8 mouse cellular contexts compared by ENCODE assay signal in genomic region chr1:136683561-136684131, GRCm38 (mm10). TPM values are rescaled to one million over a fixed set of nuclear protein-coding genes. Genes with fewer than 3 reads are reported as not detected.
A peak's percentile ranks its signal among the peaks of the same experiment; 100 is the strongest.
DNase-seq lines count a peak whose midpoint lies in the region; ATAC-seq and TF ChIP-seq lines count a peak whose summit lies in the region.

No protein-coding gene starts in this region.

- no peak for DNase-seq in kidney, adult 9 months
- DNase-seq in MEL (ENCODE audit: low read depth, low spot score), result peak; percentile 40
- DNase-seq in ovary, postnatal 14 days (ENCODE audit: low spot score), result no peak
- DNase-seq in forebrain, embryonic 14.5 days (ENCODE audit: low spot score), result no peak
- no peak for DNase-seq in cerebellum, postnatal 14 days

- H3K9ac ChIP-seq in kidney, embryonic 15.5 days, result no peak overlapping the region
- H3K9ac ChIP-seq in MEL (ENCODE audit: control insufficient read depth, low read depth, low read length, poor library complexity, severe bottlenecking), result no peak overlapping the region
- no peak overlapping the region for H3K9ac ChIP-seq in heart, embryonic 13.5 days
- no peak overlapping the region for H3K9ac ChIP-seq in forebrain, embryonic 14.5 days (ENCODE audit: low read length)

- H3K4me1 ChIP-seq in kidney, embryonic 15.5 days, result peaks cover 11% of the 10 kb centered on the region
- peaks cover 4 to 14% of the 10 kb centered on the region in 2 experiments; a peak in 3 of 4 replicates for H3K4me1 ChIP-seq in MEL (ENCODE audit: control insufficient read depth in 1 of 2, insufficient read depth in 2 of 2, low read length in 2 of 2)
- H3K4me1 ChIP-seq in heart, embryonic 13.5 days, result peaks cover 26% of the 10 kb centered on the region
- H3K4me1 ChIP-seq in forebrain, embryonic 14.5 days (ENCODE audit: control insufficient read depth, insufficient read depth, low read length), result no peaks in the 10 kb centered on the region

- H3K79me2 ChIP-seq in MEL (ENCODE audit: control insufficient read depth, insufficient read depth, low read length, poor library complexity), result no peaks in the 10 kb centered on the region; the same call in 1 of the 2 replicates
- no peaks in the 10 kb centered on the region for H3K79me2 ChIP-seq in macrophage (ENCODE audit: inconsistent target)

- no peak for TF ChIP-seq RAD21 in MEL (IDR thresholded peaks at IDR 0.05; ENCODE audit: low read depth, low read length)

- H3K36me3 ChIP-seq in kidney, embryonic 15.5 days, result no peaks in the 10 kb centered on the region
- peaks cover 0 to 6% of the 10 kb centered on the region in 2 experiments; a peak in 2 of 4 replicates for H3K36me3 ChIP-seq in MEL (ENCODE audit: control insufficient read depth in 1 of 2, insufficient read depth in 2 of 2, low read length in 2 of 2)
- no peaks in the 10 kb centered on the region for H3K36me3 ChIP-seq in heart, embryonic 13.5 days
- no peaks in the 10 kb centered on the region for H3K36me3 ChIP-seq in macrophage (ENCODE audit: inconsistent target)
- H3K36me3 ChIP-seq in forebrain, embryonic 14.5 days (ENCODE audit: control insufficient read depth, insufficient read depth, low read length), result no peaks in the 10 kb centered on the region

- H3K27me3 ChIP-seq in kidney, embryonic 15.5 days, result no peaks in the 10 kb centered on the region
- H3K27me3 ChIP-seq in MEL (ENCODE audit: control insufficient read depth in 1 of 2, insufficient read depth in 2 of 2, low read length in 2 of 2), result no peaks in the 10 kb centered on the region
- H3K27me3 ChIP-seq in heart, embryonic 13.5 days (replicated peaks), result no peaks in the 10 kb centered on the region
- no peaks in the 10 kb centered on the region for H3K27me3 ChIP-seq in forebrain, embryonic 14.5 days (replicated peaks; ENCODE audit: control insufficient read depth, insufficient read depth, low read length)

- H3K27ac ChIP-seq in kidney, embryonic 15.5 days, result 0 out of 2 replicates have a peak overlapping the region, but pooled peaks have one; percentile 9
- H3K27ac ChIP-seq in MEL (ENCODE audit: control insufficient read depth, low read depth, low read length), result no peak overlapping the region
- H3K27ac ChIP-seq in heart, embryonic 13.5 days (replicated peaks), result peak overlapping the region; percentile 68
- H3K27ac ChIP-seq in macrophage, result peak overlapping the region; percentile 85
- H3K27ac ChIP-seq in forebrain, embryonic 14.5 days (ENCODE audit: low read depth, low read length), result no peak overlapping the region

- 53% methylated on average over 10 of the region's 10 CpGs for WGBS in kidney, embryonic 15.5 days
- WGBS in heart, embryonic 13.5 days, result 49% methylated on average over 10 of the region's 10 CpGs
- 5% methylated on average over 9 of the region's 10 CpGs for WGBS in macrophage (ENCODE audit: missing documents)
- WGBS in forebrain, embryonic 14.5 days, result 82% methylated on average over 10 of the region's 10 CpGs

- no peaks in the 10 kb centered on the region for H3K9me3 ChIP-seq in kidney, embryonic 15.5 days (replicated peaks)
- no peaks in the 10 kb centered on the region for H3K9me3 ChIP-seq in MEL (replicated peaks; ENCODE audit: insufficient read depth, low read length)
- H3K9me3 ChIP-seq in heart, embryonic 13.5 days, result no peaks in the 10 kb centered on the region
- H3K9me3 ChIP-seq in forebrain, embryonic 14.5 days (replicated peaks; ENCODE audit: control insufficient read depth, low read length), result no peaks in the 10 kb centered on the region

- no peak for TF ChIP-seq CTCF in MEL (IDR thresholded peaks at IDR 0.05 in 2 of 3, conservative IDR thresholded peaks at IDR 0.05 in 1 of 3; ENCODE audit: control insufficient read depth in 1 of 3, insufficient read depth in 1 of 3, low read depth in 2 of 3, low read length in 3 of 3, poor library complexity in 1 of 3, severe bottlenecking in 1 of 3)

- peak; percentile 30; the same call in 1 of the 2 replicates for ATAC-seq in kidney, embryonic 15.5 days (replicated peaks; ENCODE audit: low FRiP score)
- no peak; the same call in 1 of the 2 replicates for ATAC-seq in heart, embryonic 13.5 days (ENCODE audit: extremely low read depth, insufficient number of reproducible peaks, low FRiP score, low TSS enrichment)
- ATAC-seq in forebrain, embryonic 14.5 days, result no peak

- TF ChIP-seq EP300 in MEL (IDR thresholded peaks at IDR 0.05; ENCODE audit: low read depth in 1 of 2, low read length in 2 of 2), result no peak

- no peak overlapping the region for H3K4me3 ChIP-seq in kidney, embryonic 15.5 days (replicated peaks)
- H3K4me3 ChIP-seq in MEL (ENCODE audit: control insufficient read depth in 1 of 2, insufficient read depth in 1 of 2, low read depth in 2 of 2, low read length in 2 of 2) (no peak overlapping the region), macrophage (ENCODE audit: inconsistent target) (no peak overlapping the region)
- no peak overlapping the region for H3K4me3 ChIP-seq in heart, embryonic 13.5 days
- no peak overlapping the region for H3K4me3 ChIP-seq in forebrain, embryonic 14.5 days (ENCODE audit: low read depth, low read length)

- no peak for TF ChIP-seq POLR2A in MEL (IDR thresholded peaks at IDR 0.05; ENCODE audit: control insufficient read depth in 1 of 2, insufficient read depth in 1 of 2, low read depth in 1 of 2, low read length in 2 of 2, poor library complexity in 1 of 2)

- no peak overlapping the region for H3K4me2 ChIP-seq in kidney, embryonic 15.5 days
- H3K4me2 ChIP-seq in heart, embryonic 13.5 days, result peak overlapping the region; percentile 24
- H3K4me2 ChIP-seq in forebrain, embryonic 14.5 days (ENCODE audit: low read length), result no peak overlapping the region

TF ChIP-seq in MEL, 35 proteins besides CTCF, POLR2A, EP300 and RAD21:
- no peak for TF ChIP-seq TCF12 (IDR thresholded peaks at IDR 0.05; ENCODE audit: low read depth, low read length)
- TF ChIP-seq NELFE (IDR thresholded peaks at IDR 0.05; ENCODE audit: low read depth, low read length), result no peak
- TF ChIP-seq KAT2A (conservative IDR thresholded peaks at IDR 0.05; ENCODE audit: low read depth, low read length), result no peak
- no peak for TF ChIP-seq ELF1 (IDR thresholded peaks at IDR 0.05; ENCODE audit: low read depth, low read length)
- TF ChIP-seq ZNF384 (IDR thresholded peaks at IDR 0.05; ENCODE audit: low read depth, low read length), result no peak
- TF ChIP-seq RCOR1 (IDR thresholded peaks at IDR 0.05; ENCODE audit: low read depth, low read length), result no peak
- no peak for TF ChIP-seq POLR2AphosphoS2 (IDR thresholded peaks at IDR 0.05; ENCODE audit: low read length)
- no peak for TF ChIP-seq SIN3A (IDR thresholded peaks at IDR 0.05; ENCODE audit: low read length)
- no peak for TF ChIP-seq JUND (IDR thresholded peaks at IDR 0.05; ENCODE audit: low read depth, low read length)
- no peak for TF ChIP-seq E2F4 (IDR thresholded peaks at IDR 0.05; ENCODE audit: borderline replicate concordance, low read depth, low read length)
- no peak for TF ChIP-seq BHLHE40 (IDR thresholded peaks at IDR 0.05; ENCODE audit: borderline replicate concordance, low read depth, low read length)
- no peak for TF ChIP-seq TAL1 (IDR thresholded peaks at IDR 0.05; ENCODE audit: low read length)
- TF ChIP-seq USF2 (IDR thresholded peaks at IDR 0.05; ENCODE audit: borderline replicate concordance in 1 of 2, insufficient read depth in 1 of 2, low read depth in 1 of 2, low read length in 2 of 2), result no peak
- no peak for TF ChIP-seq CHD2 (IDR thresholded peaks at IDR 0.05; ENCODE audit: low read length)
- no peak for TF ChIP-seq SMC3 (IDR thresholded peaks at IDR 0.05; ENCODE audit: low read depth, low read length)
- TF ChIP-seq ETS1 (IDR thresholded peaks at IDR 0.05; ENCODE audit: low read depth, low read length), result no peak
- TF ChIP-seq POLR2AphosphoS5 (IDR thresholded peaks at IDR 0.05; ENCODE audit: borderline replicate concordance, low read depth, low read length), result no peak
- no peak for TF ChIP-seq UBTF (IDR thresholded peaks at IDR 0.05; ENCODE audit: borderline replicate concordance, insufficient read depth, low read depth, low read length)
- TF ChIP-seq MYB (IDR thresholded peaks at IDR 0.05; ENCODE audit: low read depth, low read length), result no peak

RNA-seq across cellular contexts. Expression of gene Zfp281, which starts 58.9 kb away (rescaled TPM):
- 23.0 and 23.1 TPM in 2 replicates for polyA plus RNA-seq in kidney, embryonic 15.5 days (2015; fragmentation: Nextera tagmentation; extraction: Ambion mirVana)
- 11.0 and 12.4 TPM in 2 replicates for total RNA-seq in MEL (2012; rRNA removed)
- polyA plus RNA-seq in MEL (2012; ENCODE audit: insufficient read depth in 1 of 2, insufficient read length in 2 of 2, low read depth in 1 of 2, low replicate concordance in 2 of 2, missing spikeins in 1 of 2), result 10 to 100 TPM in 1 of 2 experiments, not detected in 1; 10.5 TPM
- 12.4 TPM in 2 replicates for polyA plus RNA-seq in heart, embryonic 13.5 days (2015; fragmentation: Nextera tagmentation; extraction: Ambion mirVana)
- 10 to 100 TPM; 13.6 to 90.2 (median 34.1) TPM for total RNA-seq in macrophage (2018; cell fraction: chromatin; rRNA removed)
- 10 to 100 TPM; 15.8 to 44.6 (median 30.6) TPM for total RNA-seq in macrophage (2018; cell fraction: cytosol; rRNA removed)
- 100 to 1,000 TPM in 2 of 26 experiments, 10 to 100 TPM in 24; 13.8 to 122 (median 47.2) TPM for total RNA-seq in macrophage (2018; cell fraction: nucleus; rRNA removed)
- 14.0 to 16.7 TPM (median 15.5 TPM) in 3 replicates for polyA plus RNA-seq in macrophage (2018)
- 26.7 and 28.4 TPM in 2 replicates for polyA plus RNA-seq in forebrain, embryonic 14.5 days (2014; fragmentation: Nextera tagmentation; extraction: Ambion mirVana)

Comparison
In these comparisons a context has a peak if more than half of its experiments do, and no peak if none do; other contexts are left out.
1. H3K27ac ChIP-seq: peak in kidney, embryonic 15.5 days (single experiment), heart, embryonic 13.5 days (single experiment) and macrophage (single experiment); none in MEL (single experiment) and forebrain, embryonic 14.5 days (single experiment).